Mouse (Mus musculus) MEL (cell line): Measurements from ENCODE around the gene Kcng3. TPM values are rescaled to one million over a fixed set of nuclear protein-coding genes. Genes with fewer than 3 reads are reported as not detected.

ENCODE experiments used
- DNase-seq: peaks from one replicate; pipeline ENCODE4 v3.0.0; 2011; ENCODE audit warnings: low read depth, low spot score
- H3K27ac ChIP-seq: 2 replicates; pipeline ENCODE4 v1.5.1; 2012; ENCODE audit warnings: low read depth, mild to moderate bottlenecking, control low read depth, low read length, moderate library complexity; ENCODE audit not compliant: control insufficient read depth
- H3K27me3 ChIP-seq, 2 experiments: fragments of 150-350 bp in 1 of 2; sonication (generic) in 1 of 2; 2 replicates each; pipeline ENCODE4 v1.6.1; 2012; ENCODE audit warnings: low read length in 2 of 2, mild to moderate bottlenecking in 2 of 2, improper control_type of control experiment in 1 of 2, moderate library complexity in 1 of 2; ENCODE audit not compliant: insufficient read depth in 2 of 2, control insufficient read depth in 1 of 2
- H3K36me3 ChIP-seq, 2 experiments: 2 replicates each; pipeline ENCODE4 v1.6.1; 2012 to 2014; ENCODE audit warnings: low read length in 2 of 2, improper control_type of control experiment in 1 of 2, inconsistent platforms in 1 of 2, mild to moderate bottlenecking in 1 of 2; ENCODE audit not compliant: insufficient read depth in 2 of 2, control insufficient read depth in 1 of 2
- H3K4me1 ChIP-seq, 2 experiments: fragments of 150-350 bp in 1 of 2; sonication (generic) in 1 of 2; 2 replicates each; pipeline ENCODE4 v1.6.1; 2012; ENCODE audit warnings: low read length in 2 of 2, improper control_type of control experiment in 1 of 2, mild to moderate bottlenecking in 1 of 2; ENCODE audit not compliant: insufficient read depth in 2 of 2, control insufficient read depth in 1 of 2
- H3K4me3 ChIP-seq, 2 experiments: fragments of 150-350 bp in 1 of 2; sonication (generic) in 1 of 2; 2 replicates each; pipeline ENCODE4 v1.5.1; 2012; ENCODE audit warnings: low read depth in 2 of 2, low read length in 2 of 2, mild to moderate bottlenecking in 2 of 2, moderate library complexity in 2 of 2, control low read depth in 1 of 2, improper control_type of control experiment in 1 of 2; ENCODE audit not compliant: control insufficient read depth in 1 of 2, insufficient read depth in 1 of 2
- H3K79me2 ChIP-seq: 2 replicates; pipeline ENCODE4 v1.6.1; 2012; ENCODE audit warnings: mild to moderate bottlenecking, low read length, moderate library complexity; ENCODE audit not compliant: control insufficient read depth, poor library complexity, insufficient read depth
- H3K9ac ChIP-seq: 2 replicates; pipeline ENCODE4 v1.6.1; 2012; ENCODE audit warnings: low read depth, mild to moderate bottlenecking, control low read depth, low read length, moderate library complexity; ENCODE audit not compliant: control insufficient read depth, poor library complexity, severe bottlenecking
- H3K9me3 ChIP-seq: fragments of 150-350 bp; sonication (generic); replicated peaks from 2 replicates; pipeline ENCODE4 v1.6.1; 2012; ENCODE audit warnings: mild to moderate bottlenecking, low read length, improper control_type of control experiment, moderate library complexity; ENCODE audit not compliant: insufficient read depth
- CHD1 ChIP-seq: IDR thresholded peaks from 2 replicates; pipeline ENCODE4 v1.6.1; 2012; ENCODE audit warnings: low read depth, mild to moderate bottlenecking, inconsistent platforms, low read length, improper control_type of control experiment
- ELF1 ChIP-seq: IDR thresholded peaks from 2 replicates; pipeline ENCODE4 v1.6.1; 2014; ENCODE audit warnings: low read depth, mild to moderate bottlenecking, inconsistent platforms, low read length, improper control_type of control experiment, moderate library complexity
- ETS1 ChIP-seq: IDR thresholded peaks from 2 replicates; pipeline ENCODE4 v1.6.1; 2012; ENCODE audit warnings: low read depth, mild to moderate bottlenecking, inconsistent platforms, low read length, improper control_type of control experiment, moderate library complexity
- MAFK ChIP-seq: IDR thresholded peaks from 2 replicates; pipeline ENCODE4 v1.6.1; 2011; ENCODE audit warnings: low read depth, mild to moderate bottlenecking, low read length, improper control_type of control experiment, borderline replicate concordance
- NELFE ChIP-seq: IDR thresholded peaks from 2 replicates; pipeline ENCODE4 v1.6.1; 2011; ENCODE audit warnings: low read depth, low read length, improper control_type of control experiment
- TAL1 ChIP-seq: IDR thresholded peaks from 2 replicates; pipeline ENCODE4 v1.6.1; 2012; ENCODE audit warnings: mild to moderate bottlenecking, inconsistent platforms, low read length, moderate library complexity, mixed read lengths
- TCF12 ChIP-seq: IDR thresholded peaks from 2 replicates; pipeline ENCODE4 v1.6.1; 2014; ENCODE audit warnings: low read depth, mild to moderate bottlenecking, inconsistent platforms, low read length, improper control_type of control experiment, moderate library complexity
- ZNF384 ChIP-seq: IDR thresholded peaks from 2 replicates; pipeline ENCODE4 v1.6.1; 2012; ENCODE audit warnings: low read depth, mild to moderate bottlenecking, inconsistent platforms, low read length, improper control_type of control experiment
- polyA plus RNA-seq, 2 experiments: library from polyadenylated mRNA; stranded (reverse) in 1 of 2; unstranded in 1 of 2; fragments of >175 nt in 1 of 2; fragments of >200 nt in 1 of 2; gene quantifications; 2 replicates each; pipeline versions ENCODE4 v1.2.1 to v1.2.4; 2012; ENCODE audit warnings: low replicate concordance in 2 of 2, low read depth in 1 of 2; ENCODE audit not compliant: insufficient read length in 2 of 2, insufficient read depth in 1 of 2, missing spikeins in 1 of 2
- total RNA-seq: library from RNA; depleted of rRNA; stranded (reverse); fragments of 300-350 nt; gene quantifications from 2 replicates; pipeline ENCODE4 v1.2.3, GENCODE M21; 2012

Gene Kcng3
- total and polyA plus RNA-seq, 3 experiments = not detected

DNA sequence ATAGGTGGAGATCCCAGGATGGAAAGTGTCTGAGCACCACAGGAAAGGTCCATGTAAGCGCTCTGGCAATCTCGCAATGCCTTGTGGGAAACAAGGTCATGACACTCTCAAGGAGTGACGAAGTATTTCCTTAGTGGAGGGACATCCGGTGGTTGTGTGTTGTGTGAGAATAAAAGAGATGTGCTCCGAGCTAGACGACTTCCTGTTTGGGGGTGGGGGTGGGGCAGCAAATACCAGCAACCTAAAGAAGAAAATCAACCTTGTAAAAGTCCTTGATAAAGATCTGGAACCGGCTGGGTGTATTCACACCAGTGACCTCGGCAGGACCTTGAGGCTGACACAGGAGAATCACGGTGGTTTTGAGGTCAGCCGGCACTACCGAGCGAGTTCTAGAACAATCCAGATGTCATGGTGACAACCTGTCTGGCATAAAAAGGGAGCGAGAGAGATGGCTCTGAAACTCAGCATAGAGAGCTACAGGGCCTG is 23.0 kb upstream of the Kcng3 start:
- peaks cover 8 to 22% of the 10 kb centered on the region in 2 experiments; a peak in 3 of 4 replicates for H3K4me1 ChIP-seq
- no peak overlapping the region for H3K27ac ChIP-seq
- no peak for DNase-seq
- H3K79me2 ChIP-seq = no peaks in the 10 kb centered on the region
- no peak overlapping the region for H3K4me3 ChIP-seq
- TF ChIP-seq CHD1 = no peak
- peak; percentile 50; the same call in 1 of the 2 replicates for TF ChIP-seq ELF1
- TF ChIP-seq ETS1 = no peak
- TF ChIP-seq MAFK = no peak
- no peaks in the 10 kb centered on the region for H3K27me3 ChIP-seq
- H3K9ac ChIP-seq = no peak overlapping the region
- H3K9me3 ChIP-seq = no peaks in the 10 kb centered on the region
- H3K36me3 ChIP-seq = peaks cover 0 to 17% of the 10 kb centered on the region in 2 experiments; a peak in 2 of 4 replicates

DNA sequence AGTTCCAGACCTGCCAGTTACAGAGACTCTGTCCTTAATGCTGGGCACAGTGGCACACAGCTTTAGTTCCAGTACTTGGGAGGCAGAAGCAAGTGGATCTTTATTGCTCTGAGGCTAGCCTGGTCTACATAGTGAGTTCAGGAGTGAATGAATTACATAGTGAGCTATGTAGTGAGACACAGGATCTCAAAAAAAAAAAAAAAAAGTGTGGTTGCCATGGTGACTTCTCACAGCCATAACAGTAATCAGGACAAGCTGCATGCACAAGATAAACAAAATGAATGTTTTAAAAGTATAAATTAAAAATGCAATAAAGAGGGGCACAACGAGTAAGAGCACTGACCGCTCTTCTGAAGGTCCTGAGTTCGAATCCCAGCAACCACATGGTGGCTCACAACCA is 21.9 kb upstream of the Kcng3 start:
- peaks cover 7 to 17% of the 10 kb centered on the region in 2 experiments; a peak in 3 of 4 replicates for H3K4me1 ChIP-seq
- H3K9me3 ChIP-seq = no peaks in the 10 kb centered on the region
- no peak overlapping the region for H3K4me3 ChIP-seq
- H3K36me3 ChIP-seq = peaks cover 0 to 8% of the 10 kb centered on the region in 2 experiments; a peak in 2 of 4 replicates
- no peaks in the 10 kb centered on the region for H3K27me3 ChIP-seq
- no peak overlapping the region for H3K27ac ChIP-seq
- H3K79me2 ChIP-seq = no peaks in the 10 kb centered on the region
- no peak overlapping the region for H3K9ac ChIP-seq
- TF ChIP-seq ELF1 (no peak), NELFE (no peak), ZNF384 (peak; percentile 86), TCF12 (peak; percentile 13; the same call in 1 of the 2 replicates), TAL1 (peak; percentile 48)
- peak; percentile 38 for DNase-seq

DNA sequence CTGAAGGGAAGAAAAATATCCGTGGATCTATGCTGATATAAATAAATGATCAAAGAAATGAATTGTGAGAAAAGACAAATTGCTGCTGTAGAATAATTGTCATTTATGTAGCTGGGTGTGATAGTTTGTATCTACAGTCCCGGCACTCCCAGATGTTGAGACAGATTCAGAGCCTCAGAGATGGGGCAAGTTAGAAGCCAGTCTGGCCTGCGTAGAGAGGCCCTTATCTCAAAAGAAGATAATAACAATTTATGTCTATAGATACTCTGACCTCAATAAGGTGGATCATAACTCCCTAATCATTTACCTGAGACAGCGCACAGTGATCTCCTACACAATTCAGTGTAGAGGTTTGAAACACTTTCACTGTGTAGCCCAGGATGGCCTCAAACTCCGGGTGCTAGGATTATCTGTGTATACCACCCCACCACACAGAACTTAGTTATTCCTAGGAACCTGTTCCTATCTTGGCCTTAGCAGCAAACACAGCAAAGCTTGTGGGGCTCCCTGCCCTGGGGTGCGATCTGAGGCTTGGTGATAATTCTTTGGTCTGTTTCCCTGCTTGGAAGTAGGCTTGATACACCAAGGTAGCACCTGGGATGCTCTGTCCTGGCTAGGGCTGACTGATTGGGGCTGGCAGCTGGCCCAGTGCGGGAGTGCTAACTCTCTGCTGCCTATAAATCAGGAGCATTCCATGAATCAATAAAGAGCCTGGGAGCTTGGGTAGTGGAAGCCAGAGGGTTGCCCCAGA is 19.4 kb upstream of the Kcng3 start:
- peaks cover 3 to 13% of the 10 kb centered on the region in 2 experiments; a peak in 3 of 4 replicates for H3K4me1 ChIP-seq
- no peak for TF ChIP-seq MAFK

More for the DNA sequence above, 19.4 kb upstream of the Kcng3 start:
- Histone ChIP-seq H3K27me3 (no peaks in the 10 kb centered on the region), H3K27ac (no peak overlapping the region), H3K9me3 (no peaks in the 10 kb centered on the region), H3K36me3 (peaks cover 0 to 2% of the 10 kb centered on the region in 2 experiments; a peak in 2 of 4 replicates), H3K79me2 (no peaks in the 10 kb centered on the region), H3K4me3 (no peak overlapping the region), H3K9ac (no peak overlapping the region)
- DNase-seq = no peak
